Mouse (Mus musculus) hindbrain, postnatal 0 days (tissue): ENCODE measurements at regions not wholly inside any gene's neighbourhood (a gene's known extent, or its start where the extent isn't known, plus 50 kb on each side); places are given as distances from the start of the nearest gene placed in this dataset.

ENCODE experiments used
- ATAC-seq: fragments of 200-750 bp; cut with Nextera tagmentation; 2 replicates; pipeline ENCODE4 v1.8.0; 2017; ENCODE audit warnings: mild to moderate bottlenecking, moderate TSS enrichment, moderate library complexity
- DNase-seq: peaks from one replicate; pipeline ENCODE4 v3.0.0-alpha.2; 2015; ENCODE audit warnings: low spot score
- H3K27ac ChIP-seq: fragments of 300-500 bp; sonication (generic); 2 replicates; pipeline ENCODE4 v1.5.1; 2014; ENCODE audit warnings: mild to moderate bottlenecking
- H3K27me3 ChIP-seq: fragments of 300-500 bp; sonication (generic); 2 replicates; pipeline ENCODE4 v1.6.1; 2014; ENCODE audit warnings: low read length, mixed read lengths; ENCODE audit not compliant: insufficient read depth
- H3K36me3 ChIP-seq: fragments of 300-500 bp; sonication (generic); 2 replicates; pipeline ENCODE4 v1.6.1; 2014; ENCODE audit warnings: low read length, mixed read lengths; ENCODE audit not compliant: insufficient read depth
- H3K4me1 ChIP-seq: fragments of 300-500 bp; sonication (generic); 2 replicates; pipeline ENCODE4 v1.6.1; 2014; ENCODE audit warnings: antibody characterized with exemption, low read length, mixed read lengths; ENCODE audit not compliant: insufficient read depth
- H3K4me2 ChIP-seq: fragments of 300-500 bp; sonication (generic); 2 replicates; pipeline ENCODE4 v1.6.1; 2014; ENCODE audit warnings: low read depth, mild to moderate bottlenecking, low read length, moderate library complexity, mixed read lengths
- H3K4me3 ChIP-seq: fragments of 300-500 bp; sonication (generic); 2 replicates; pipeline ENCODE4 v1.5.1; 2014; ENCODE audit warnings: low read length
- H3K9ac ChIP-seq: fragments of 300-500 bp; sonication (generic); replicated peaks from 2 replicates; pipeline ENCODE4 v1.6.1; 2014; ENCODE audit warnings: mild to moderate bottlenecking, low read length, moderate library complexity, mixed read lengths
- H3K9me3 ChIP-seq: fragments of 300-500 bp; sonication (generic); 2 replicates; pipeline ENCODE4 v1.6.1; 2016; ENCODE audit warnings: low read length, mixed read lengths
- CTCF ChIP-seq: IDR thresholded peaks from 2 replicates; pipeline ENCODE4 v1.5.1; 2016; ENCODE audit warnings: antibody characterized with exemption, control low read depth, low read depth
- WGBS: fragments of 180-500 bp; shearing (Covaris S2); extraction: QIAGEN DNeasy Blood & Tissue Kit; methylation state at CpG from one replicate; pipeline ENCODE4 v1.1.7; 2014; 5-methylcytosine and 5-hydroxymethylcytosine counted together

DNA sequence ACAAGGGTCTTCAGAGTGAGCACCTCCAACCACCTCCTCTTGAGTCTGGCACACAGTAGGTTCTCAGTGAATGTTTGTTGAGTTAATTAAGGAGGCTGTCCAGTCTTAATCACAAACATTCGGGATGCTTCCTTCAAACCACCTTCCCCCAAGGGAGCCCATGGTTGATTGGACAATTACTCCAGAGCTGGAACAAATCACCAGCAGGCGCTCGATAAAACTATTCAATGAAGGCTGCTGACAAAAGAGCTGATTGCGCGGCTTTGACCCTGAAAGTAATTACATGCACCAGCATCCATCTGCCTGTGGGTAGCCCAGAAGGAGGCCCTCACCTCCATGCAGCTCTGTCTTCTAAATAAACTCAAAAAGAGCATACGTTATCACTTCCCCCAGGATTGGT lies 97.6 kb upstream of the Srsf6 start:
- Histone ChIP-seq H3K27ac (no peak overlapping the region), H3K4me3 (no peak overlapping the region), H3K9ac (no peak overlapping the region), H3K9me3 (no peaks in the 10 kb centered on the region), H3K4me1 (no peaks in the 10 kb centered on the region), H3K36me3 (no peaks in the 10 kb centered on the region), H3K27me3 (no peaks in the 10 kb centered on the region), H3K4me2 (no peak overlapping the region)
- ATAC-seq (no peak), DNase-seq (peak; percentile 14)
- TF ChIP-seq CTCF = no peak
- WGBS = 28% methylated on average over 6 of the region's 6 CpGs

DNA sequence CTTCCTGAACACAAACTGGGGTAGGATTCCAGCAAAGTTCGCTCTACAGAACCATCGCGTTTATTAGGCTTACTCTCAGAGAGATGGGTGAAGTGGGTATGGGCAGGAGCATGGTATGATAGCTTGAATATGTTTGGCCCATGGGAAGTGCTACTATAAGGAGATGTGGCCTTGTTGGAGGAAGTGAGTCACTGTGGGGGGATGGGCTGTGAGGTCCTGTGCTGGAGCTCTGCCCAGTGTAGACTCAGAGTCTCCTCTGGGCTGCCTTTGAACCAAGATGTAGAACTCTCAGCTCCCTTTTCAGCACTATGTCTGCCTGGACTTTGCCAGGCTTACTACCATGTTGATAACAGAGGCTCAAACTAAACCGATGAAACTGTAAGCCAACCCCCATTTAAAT lies 112.5 kb upstream of the Srsf6 start:
- Histone ChIP-seq H3K27me3 (no peaks in the 10 kb centered on the region), H3K4me2 (no peak overlapping the region), H3K27ac (no peak overlapping the region), H3K9me3 (no peaks in the 10 kb centered on the region), H3K4me1 (no peaks in the 10 kb centered on the region), H3K4me3 (no peak overlapping the region), H3K9ac (no peak overlapping the region), H3K36me3 (no peaks in the 10 kb centered on the region)
- DNase-seq (no peak), ATAC-seq (no peak)
- 95% methylated on average over 4 of the region's 4 CpGs for WGBS
- TF ChIP-seq CTCF = no peak

DNA sequence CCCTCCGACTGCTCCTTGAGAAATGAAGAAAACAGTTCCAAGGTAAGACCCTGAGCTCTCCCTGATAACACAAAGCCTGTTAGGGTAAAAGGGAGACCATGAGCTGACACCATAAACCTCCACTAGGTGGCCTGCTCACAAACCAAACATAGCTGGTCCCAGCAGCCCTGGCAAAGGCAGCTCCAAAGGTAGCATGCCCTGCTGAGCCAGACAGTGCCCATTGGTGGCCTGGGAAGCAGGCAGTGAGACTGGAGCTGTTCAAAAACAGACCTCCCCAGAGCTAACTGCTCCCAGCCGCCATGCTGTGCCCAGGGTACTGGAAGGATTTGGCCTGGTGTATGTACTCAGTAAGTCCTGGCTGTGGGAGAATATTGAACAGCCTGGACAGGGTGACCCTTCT lies 117.1 kb upstream of the Srsf6 start:
- H3K36me3 ChIP-seq = no peaks in the 10 kb centered on the region
- H3K4me2 ChIP-seq = no peak overlapping the region
- 58% methylated on average over 2 of the region's 2 CpGs for WGBS
- no peak overlapping the region for H3K9ac ChIP-seq
- H3K27me3 ChIP-seq = no peaks in the 10 kb centered on the region
- peak; percentile 61 for ATAC-seq
- DNase-seq = peak; percentile 45
- TF ChIP-seq CTCF = peak; percentile 59
- no peak overlapping the region for H3K27ac ChIP-seq
- H3K4me3 ChIP-seq = no peak overlapping the region
- no peaks in the 10 kb centered on the region for H3K9me3 ChIP-seq
- no peaks in the 10 kb centered on the region for H3K4me1 ChIP-seq

DNA sequence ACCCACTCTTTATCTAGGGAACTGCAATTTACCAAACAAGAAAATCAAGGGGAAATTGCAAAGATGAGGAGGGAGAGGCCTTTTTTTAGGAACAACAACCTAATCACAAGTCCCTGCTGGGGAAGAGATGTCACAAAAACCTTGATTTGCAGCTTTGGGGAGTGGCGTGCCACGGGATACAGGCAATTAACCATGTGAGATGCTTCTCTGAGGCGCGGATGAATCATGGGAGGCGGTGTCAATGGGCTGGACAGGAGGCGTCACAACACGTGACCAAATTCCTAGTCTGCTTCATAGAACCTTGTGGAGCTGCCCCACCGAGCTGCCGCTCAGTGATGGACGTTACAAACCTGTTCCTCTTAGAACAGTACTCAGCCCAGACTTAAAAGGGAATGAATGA lies 123.6 kb upstream of the Srsf6 start:
- H3K4me1 ChIP-seq = no peaks in the 10 kb centered on the region
- no peak overlapping the region for H3K4me3 ChIP-seq
- H3K27me3 ChIP-seq = no peaks in the 10 kb centered on the region
- no peaks in the 10 kb centered on the region for H3K9me3 ChIP-seq
- no peak for DNase-seq
- ATAC-seq = no peak
- no peak overlapping the region for H3K27ac ChIP-seq
- H3K4me2 ChIP-seq = no peak overlapping the region
- no peak overlapping the region for H3K9ac ChIP-seq
- no peaks in the 10 kb centered on the region for H3K36me3 ChIP-seq
- 91% methylated on average over 10 of the region's 10 CpGs for WGBS
- no peak for TF ChIP-seq CTCF

DNA sequence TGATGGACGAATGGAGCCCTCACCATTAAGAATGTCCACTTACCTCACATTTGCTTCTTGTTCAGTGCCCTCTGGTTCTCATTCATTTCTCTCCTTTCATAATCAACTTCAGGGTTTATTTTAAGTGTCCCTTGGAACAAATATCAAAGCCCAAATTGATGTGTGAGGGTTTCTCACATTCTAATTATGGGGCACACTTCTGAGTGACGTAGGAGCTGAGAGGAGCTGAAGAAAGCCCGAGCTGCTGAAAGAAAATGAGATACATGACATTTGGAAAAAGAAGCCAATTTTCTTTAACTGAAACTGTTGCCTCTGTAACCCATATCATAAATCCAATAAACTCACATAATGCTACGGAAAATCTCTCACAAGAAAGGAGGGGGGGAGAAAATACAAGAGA lies 134.8 kb upstream of the Srsf6 start:
- Histone ChIP-seq H3K27ac (no peak overlapping the region), H3K4me3 (no peak overlapping the region), H3K27me3 (no peaks in the 10 kb centered on the region), H3K9me3 (no peaks in the 10 kb centered on the region), H3K4me1 (no peaks in the 10 kb centered on the region), H3K4me2 (no peak overlapping the region), H3K9ac (no peak overlapping the region), H3K36me3 (no peaks in the 10 kb centered on the region)
- no peak for DNase-seq
- no peak for ATAC-seq
- WGBS = 69% methylated on average over 4 of the region's 4 CpGs
- no peak for TF ChIP-seq CTCF

DNA sequence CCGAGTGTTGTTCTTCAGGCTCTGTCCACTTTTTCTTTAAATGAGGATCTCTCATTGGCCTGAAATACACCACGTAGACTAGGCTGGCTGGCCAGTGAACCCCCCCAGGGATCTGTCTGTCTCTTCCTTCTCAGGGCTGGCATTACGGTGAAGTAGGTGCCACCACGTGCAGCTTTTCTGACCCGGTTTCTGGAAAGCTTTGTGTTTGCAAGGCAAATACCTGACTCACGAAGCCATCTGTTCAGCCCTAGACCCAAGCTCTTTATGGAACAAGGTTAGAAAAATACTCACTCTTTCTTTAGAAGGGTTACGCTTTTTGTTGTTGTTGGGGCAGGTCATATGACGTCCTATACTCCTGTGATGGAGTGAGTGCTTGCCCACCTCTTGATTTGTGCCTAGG lies 133.3 kb upstream of the Ptprt start:
- Histone ChIP-seq H3K27me3 (no peaks in the 10 kb centered on the region), H3K4me3 (no peak overlapping the region), H3K36me3 (no peaks in the 10 kb centered on the region), H3K27ac (no peak overlapping the region), H3K4me1 (no peaks in the 10 kb centered on the region), H3K9ac (no peak overlapping the region), H3K4me2 (no peak overlapping the region), H3K9me3 (no peaks in the 10 kb centered on the region)
- ATAC-seq = no peak
- no peak for TF ChIP-seq CTCF
- DNase-seq = no peak
- WGBS = 87% methylated on average over 8 of the region's 8 CpGs

DNA sequence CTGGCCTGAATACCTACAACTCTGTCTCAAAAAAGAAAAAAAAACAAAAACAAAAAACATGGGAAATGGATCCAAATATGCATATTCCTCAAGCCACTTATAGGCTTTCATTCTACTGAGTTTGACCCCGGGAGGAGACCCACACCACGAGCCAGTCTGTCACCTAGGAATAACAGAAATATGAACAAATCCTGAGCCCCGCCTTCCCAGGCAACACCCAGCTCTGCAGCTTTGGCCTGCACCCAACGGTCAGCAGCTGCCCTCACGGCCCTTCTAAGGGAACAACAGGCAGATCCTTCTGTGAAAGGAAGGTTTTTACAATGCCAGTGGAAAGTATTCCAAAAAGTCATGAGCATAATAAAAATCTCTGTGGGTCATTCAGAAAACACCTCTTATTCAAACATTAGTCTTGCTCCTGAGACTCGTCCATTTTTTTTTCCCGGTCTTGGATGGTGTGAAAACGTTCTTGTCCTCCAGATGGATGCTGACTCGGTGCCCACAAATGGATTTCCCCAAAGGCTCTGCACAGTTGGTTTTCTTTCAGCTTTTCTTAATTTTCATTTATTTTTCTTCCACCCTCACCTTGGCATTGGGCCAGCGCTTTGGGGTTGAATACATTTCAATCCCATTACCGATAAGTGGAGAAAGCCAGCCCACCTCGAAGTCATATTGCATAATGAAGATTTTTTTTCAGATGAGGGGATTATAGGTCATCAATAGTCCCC lies 130.6 kb upstream of the Ptprt start:
- H3K4me1 ChIP-seq = no peaks in the 10 kb centered on the region
- H3K9ac ChIP-seq = no peak overlapping the region
- TF ChIP-seq CTCF = no peak
- DNase-seq (peak; percentile 76), ATAC-seq (no peak)
- H3K9me3 ChIP-seq = no peaks in the 10 kb centered on the region
- 34% methylated on average over 12 of the region's 12 CpGs for WGBS
- no peak overlapping the region for H3K4me2 ChIP-seq
- no peaks in the 10 kb centered on the region for H3K27me3 ChIP-seq
- no peak overlapping the region for H3K27ac ChIP-seq
- H3K36me3 ChIP-seq = no peaks in the 10 kb centered on the region
- no peak overlapping the region for H3K4me3 ChIP-seq
